Mouse (Mus musculus) spleen, postnatal 4 days (tissue): ENCODE data around the gene Nfatc3.

ENCODE experiments used
- DNase-seq, 2 experiments: peaks; one replicate each; pipeline ENCODE4 v3.0.0; 2022; ENCODE audit warnings: low spot score in 2 of 2

Gene Nfatc3

DNA sequence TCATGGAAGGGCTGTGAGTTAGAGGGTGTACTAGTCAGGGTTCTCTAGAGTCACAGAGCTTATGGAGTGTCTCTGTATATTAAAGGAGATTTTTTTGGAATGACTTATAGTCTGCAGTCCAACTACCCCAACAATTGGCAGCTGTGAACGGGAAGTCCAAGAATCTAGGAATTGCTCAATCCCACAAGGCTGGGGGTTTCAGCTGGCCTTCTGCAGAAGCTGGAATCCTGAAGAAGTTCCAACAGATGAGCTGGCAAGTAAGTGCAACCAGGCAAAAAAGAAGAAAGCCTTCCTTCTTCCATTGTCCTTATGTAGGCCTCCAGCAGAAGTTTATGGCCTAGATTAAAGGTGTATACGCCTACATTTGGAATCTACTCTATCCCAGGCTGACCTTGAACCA lies 86.7 kb downstream of the Nfatc3 start:
- DNase-seq: no peak

DNA sequence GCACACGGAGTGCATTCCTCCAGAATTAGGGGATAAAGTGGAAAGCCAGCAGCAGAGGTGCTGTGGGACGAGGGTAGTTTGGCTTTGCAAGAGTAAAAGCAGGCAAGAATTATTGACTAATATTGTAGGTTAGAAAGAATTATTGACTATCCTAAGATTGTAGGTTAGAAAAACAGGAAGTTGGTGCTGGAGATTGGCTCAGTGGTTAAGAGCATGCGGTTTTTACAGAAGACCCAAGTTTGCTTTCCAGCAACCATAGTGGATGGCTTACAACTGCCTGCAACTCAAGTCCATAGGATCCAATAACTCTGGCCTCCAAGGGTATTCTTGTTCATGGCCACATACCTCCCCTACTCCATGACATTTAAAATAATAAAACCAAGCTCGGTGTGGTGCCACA lies 87.4 kb downstream of the Nfatc3 start:
- DNase-seq: no peak

DNA sequence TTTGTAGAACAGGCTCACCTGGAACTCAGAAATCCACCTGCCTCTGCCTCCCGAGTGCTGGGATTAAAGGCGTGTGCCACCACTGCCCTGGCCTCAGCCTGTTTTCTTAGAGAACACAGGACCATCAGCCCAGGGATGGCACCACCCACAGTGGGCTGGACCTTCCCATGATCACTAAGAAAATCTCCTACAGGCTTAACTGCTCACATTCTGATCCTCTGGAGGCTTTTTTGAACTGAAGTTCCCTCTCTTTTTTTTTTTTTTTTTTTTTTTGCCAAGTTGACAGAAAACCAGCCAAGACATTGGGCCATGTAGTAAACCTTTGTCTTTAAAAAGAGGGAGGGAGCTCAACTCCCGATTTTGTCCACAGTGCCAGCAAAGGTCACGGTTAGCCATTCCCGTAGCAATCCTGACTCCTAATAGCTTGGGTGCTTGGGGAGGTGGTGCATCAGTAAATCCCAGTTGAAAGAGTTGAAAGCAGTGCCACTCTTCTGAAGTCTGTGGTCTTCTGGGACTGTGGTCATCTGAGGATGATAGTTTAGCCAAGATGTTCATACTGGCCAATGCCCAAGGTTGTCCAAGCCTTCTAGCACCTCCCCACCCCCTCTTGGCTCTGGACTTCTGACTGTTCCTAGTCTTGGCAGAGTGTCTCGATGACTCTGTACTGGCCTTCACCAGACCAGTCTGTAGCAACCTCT lies 89.4 kb downstream of the Nfatc3 start:
- DNase-seq: no peak

DNA sequence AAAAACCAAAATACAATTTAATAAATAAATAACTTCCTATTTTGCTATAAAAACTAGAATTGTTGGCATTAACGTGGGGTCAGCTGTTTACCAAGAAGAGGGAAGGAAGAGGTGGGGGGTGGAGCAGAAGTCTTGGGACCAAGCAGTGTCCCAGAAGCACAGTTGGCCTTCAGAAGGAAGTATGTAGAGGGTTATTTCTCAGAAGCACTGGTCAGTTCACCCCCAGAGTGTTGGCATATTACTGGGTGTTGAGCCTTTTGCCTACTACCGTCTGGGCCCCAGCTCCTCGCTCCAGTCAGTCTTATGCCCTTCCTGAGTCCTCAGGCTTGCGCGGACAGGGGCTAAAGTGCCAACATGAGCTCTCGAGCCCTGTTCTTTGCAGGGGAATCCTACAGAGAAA lies 90.4 kb downstream of the Nfatc3 start:
- DNase-seq: no peak

DNA sequence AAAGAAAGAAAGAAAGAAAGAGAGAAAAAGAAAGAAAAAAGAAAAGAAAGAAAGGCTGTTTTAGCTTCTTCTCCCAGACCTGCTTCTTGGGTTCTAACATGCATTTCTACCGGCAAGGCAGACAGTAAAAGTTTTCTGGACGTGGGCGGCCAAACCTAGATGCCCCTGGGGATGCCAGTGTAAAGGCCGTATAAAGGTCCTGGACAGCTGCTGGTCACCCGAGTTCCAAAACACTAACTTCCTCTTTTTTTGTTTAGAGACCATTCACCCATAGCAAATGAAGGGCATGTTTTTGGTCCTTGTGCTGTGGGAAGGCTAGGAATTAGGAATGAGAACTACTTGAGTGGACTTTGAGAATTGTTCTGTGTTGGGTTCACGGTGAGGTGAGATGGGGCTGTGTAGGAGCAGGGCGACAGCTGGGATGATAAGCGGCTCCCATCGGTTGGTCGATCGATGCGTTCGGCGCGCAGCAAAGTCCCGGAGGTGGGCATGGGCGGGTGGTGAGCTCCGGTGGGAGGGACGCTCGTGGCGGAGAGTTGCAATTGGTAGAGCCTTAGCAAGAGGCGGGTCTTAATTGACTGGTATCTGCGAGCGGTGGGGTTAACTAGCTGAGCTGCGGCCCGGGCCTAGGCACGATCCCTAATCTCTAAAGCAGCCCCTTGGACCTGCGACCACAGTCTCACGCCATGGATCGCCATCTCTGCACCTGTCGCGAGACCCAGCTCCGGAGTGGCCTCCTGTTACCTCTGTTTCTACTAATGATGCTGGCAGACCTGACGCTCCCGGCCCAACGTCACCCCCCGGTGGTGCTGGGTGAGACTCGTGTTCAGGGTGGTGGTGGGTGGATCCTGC lies 91.4 kb downstream of the Nfatc3 start, which contains the start of gene Pla2g15:
Gene Pla2g15 (plus strand): TSS at position 599 of the 852 bp plus-strand sequence.
- DNase-seq: peak; percentile 92 to 94

DNA sequence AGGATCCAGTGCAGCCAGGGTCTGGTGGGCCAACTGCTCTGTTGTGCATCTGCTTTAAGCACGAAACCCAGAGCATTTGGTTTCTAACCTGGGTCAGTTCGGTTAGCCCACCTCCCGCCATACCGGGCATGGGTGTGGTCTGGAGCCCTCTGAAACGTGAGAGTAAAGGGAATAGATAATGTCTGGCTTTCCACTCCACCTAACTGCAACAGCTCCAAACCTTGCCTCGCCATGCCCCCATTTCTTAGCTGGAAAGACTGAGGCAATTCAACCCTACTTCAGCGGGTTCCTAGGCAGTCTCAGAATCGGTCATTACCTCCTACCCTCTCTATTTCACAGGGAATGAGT lies 92.0 kb downstream of the Nfatc3 start:
- no peak for DNase-seq

DNA sequence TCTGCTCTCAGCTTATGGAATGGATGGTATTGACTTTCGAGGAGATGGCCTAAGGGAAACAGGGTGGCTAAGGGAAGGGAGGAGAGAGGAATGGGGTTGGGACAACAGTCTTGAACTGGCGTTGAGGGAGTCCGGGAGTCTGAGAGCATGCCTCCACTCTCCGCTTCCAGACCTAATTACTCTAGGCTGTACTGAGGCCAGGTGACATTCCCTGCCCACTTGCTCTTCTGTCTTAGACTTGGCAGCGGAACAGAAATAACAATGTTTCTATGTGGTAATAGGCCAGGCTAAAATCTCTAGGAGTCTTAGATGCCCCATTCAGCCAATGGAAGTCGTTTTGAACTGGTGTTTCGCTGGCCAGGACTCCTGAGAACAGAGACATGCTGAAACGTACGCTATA lies 92.4 kb downstream of the Nfatc3 start:
- DNase-seq: no peak

DNA sequence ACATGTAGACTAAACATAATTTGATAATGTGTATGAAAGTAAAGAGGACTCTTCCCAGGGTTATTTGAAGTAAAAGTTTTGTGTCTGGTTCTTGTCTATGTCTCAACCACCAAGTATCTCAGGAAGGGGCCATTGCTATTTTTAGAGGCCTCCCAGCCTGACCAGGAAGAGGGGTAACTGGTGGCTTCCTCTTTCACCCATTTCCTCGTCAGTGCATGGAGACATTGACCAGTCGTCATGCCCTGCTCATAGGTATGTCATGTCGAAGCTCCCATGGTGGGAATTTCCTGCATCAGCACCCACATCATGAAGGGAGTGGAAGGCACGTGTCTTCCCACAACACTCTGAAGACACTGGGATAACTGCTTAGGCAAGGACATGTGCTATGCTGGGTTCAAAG lies 94.2 kb downstream of the Nfatc3 start:
- no peak for DNase-seq

DNA sequence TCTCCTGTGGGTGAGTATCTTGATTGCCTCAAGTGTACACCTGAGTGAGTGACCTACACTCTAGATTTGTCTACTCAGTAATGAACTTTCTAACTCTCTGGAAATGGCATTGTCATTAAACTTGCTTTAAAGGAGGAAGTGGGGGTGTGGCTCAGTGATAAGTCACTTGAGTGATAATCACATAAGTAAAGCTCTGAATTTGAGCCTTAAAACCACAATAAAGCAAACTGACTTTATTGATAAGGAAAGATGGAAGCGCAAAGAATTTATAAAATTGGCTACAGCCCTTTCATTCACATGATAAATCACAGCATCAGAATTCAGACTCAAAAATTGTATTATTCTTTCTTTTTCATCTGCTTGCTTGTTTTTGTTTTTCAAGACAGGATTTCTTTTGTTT lies 98.8 kb downstream of the Nfatc3 start:
- no peak for DNase-seq

DNA sequence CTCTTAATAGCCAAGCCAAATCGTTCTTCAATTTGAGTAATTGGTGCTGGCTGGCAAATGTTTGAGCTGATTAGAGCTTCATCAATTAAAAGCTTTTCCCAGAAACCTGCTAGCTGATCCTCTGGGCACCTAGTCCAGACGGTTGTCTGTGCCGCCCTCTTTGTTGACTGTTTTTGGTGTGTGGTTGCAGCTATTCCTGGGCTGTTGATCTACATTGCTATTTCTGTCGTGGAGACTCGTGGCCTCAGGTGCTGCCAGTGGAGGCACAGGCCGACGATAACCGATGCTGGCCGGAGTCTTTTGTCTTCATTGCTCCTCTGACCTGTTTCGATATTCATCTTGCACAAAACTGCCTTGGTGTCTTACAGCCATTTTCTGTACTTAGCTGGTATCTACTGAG lies 99.7 kb downstream of the Nfatc3 start:
- no peak for DNase-seq

DNA sequence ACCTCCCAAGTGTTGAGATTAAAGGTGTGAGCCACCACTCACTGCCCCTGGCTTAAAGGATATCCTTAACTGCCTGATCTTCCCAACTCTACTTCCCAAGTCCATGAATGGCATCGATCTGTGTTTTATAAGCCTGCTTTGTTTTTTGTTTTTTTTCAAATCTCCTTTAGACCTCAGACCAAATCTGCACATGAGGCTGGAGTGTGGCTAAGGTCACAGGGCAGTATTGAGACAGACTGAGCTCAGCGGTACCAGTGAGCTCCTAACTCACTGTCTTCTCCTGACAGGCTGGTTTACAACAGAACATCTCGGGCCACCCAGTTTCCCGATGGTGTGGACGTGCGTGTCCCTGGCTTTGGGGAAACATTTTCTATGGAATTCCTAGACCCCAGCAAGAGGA lies 101.2 kb downstream of the Nfatc3 start:
- DNase-seq: no peak

DNA sequence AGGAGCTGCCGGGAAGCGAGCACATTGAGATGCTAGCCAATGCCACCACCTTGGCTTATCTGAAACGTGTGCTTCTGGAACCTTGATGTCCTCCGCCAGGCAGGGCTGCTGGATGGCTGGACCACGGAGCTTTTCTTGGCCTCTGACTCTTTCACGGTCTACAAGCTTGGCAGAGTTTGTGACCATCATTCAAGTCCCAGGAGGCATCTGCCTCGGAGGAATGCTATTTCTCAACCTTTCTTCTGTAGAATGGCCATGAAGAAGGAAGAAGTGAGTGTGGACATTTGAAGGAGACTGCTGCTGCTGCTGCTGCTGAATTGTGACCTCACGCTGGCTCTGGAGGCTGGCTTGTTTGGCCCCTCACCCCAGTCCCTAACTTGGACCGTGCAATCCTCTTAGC lies 104.6 kb downstream of the Nfatc3 start:
- DNase-seq: no peak

DNA sequence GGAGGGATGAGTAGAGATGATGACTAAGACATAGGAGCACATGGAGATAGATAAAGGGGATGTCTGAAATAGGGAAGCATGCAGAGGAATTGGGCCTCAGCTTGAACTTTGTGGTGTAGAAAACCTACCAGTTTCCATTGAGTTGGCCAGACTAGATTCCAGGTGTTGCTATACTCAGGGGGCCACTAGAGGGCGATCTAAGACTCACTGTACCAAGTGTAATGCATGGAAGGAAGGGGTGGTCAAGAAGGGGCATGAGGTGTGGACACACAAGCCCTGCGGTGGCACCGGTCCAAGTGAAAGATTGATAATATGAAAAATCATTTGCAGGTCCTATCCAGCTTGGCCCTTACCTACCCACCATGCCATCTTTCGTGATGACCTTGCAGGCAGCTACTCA lies 106.8 kb downstream of the Nfatc3 start:
- peak; percentile 67 to 88 for DNase-seq

DNA sequence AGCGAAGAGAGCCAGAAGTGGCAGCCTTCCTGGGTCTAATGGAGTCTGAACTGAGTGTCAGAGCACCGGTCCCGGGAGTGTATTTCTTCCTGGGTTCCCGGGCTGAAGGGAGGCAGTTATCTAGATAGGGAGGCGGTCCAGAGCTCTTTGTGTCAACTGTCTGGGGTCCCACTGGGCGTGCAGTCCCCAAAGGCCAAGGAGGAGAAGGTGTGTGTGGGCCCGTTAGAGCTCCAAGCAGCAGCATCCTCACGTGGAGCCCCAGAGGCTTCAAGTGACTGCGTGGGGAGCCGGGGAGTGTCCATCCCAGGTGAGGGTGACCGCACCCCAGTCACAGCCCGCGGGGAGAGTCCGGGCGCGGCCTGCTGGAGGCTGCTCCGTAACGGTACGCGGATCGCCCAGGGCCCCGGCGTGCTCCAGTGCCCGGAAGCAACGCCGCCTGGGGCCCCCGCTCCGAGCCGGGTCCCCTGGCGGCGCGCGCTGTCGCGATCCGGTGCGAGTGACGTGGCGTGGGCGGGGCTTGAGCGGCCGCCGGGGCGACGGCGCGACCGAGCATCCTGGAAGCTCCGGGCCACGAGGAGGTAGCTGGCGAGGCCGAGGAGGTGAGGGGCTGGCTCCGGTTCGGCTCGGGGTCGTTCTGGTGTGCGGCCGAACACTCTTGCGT lies 109.8 kb downstream of the Nfatc3 start, which contains the start of gene Slc7a6:
Gene Slc7a6 (plus strand): TSS at position 502 of the 661 bp plus-strand sequence.
- DNase-seq: peak; percentile 81 to 93

DNA sequence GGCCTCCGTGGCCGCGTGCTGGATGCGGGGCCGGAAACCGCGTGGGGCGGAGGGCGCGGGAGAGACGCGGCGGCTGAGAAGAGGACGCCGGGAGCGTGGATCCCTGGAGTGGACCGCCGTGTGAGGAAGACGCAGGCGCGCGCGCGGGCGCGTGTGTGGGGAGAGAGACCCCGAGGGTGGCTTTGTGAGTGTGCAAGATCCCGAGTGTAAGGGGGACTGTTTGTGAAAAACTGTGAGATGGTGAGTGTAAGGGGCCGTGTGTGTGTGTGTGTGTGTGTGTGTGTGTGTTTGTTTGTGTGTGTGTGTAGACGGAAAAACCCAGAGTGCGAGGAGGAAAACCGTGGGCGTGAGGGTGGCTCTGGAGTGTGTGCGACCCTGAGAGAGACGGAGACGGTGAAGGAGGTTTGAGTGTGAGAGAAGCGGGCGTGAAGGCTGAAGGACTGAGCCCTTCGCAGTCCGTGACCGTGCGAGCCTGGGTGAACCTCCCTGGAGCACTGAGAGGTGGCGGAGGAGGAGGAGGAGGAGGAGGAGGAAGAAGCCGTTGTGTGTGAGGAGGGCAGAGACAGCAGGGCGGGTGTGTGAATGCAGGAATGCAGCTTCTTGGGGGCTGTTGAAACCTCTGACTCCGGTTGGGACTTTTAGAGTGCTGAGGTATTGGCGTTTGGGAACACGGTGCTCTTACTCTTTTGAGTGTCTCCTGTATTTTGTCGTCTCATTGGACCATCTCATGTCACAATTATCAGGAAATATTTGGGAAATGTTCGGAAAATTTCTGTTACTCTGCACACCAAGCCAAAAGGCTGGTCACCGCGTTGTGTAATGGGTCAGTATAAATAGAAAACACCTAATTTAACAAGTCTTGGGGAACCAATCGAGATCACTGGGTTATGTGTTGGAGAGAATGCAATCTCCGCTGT lies 110.6 kb downstream of the Nfatc3 start:
- DNase-seq: peak; percentile 28 to 74

DNA sequence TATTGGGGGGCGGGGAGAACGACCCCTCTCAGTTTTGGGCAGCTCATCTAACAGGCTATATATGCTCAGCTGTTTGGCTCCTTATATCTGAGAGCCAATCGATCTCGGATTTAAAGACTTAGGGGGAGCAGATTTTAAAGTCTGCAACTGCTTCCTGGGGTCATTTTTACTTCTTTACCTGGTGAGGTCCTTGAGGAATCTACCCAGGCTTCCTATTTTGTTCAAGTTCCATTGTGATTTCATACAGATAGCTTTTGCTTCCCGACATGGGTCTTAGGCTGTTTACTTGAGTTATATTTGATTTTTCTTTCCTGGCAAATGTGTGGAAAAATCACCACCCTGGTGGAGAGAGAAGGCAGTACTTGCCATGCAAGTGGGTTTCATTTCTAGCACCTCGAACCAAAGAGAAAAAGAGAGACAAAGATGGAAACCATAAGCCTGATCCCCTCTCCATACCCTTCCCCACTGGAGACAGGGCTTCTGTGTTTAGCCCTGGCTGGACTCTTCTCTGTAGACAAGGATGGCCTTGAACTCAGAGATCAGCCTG lies 111.4 kb downstream of the Nfatc3 start:
- no peak for DNase-seq

DNA sequence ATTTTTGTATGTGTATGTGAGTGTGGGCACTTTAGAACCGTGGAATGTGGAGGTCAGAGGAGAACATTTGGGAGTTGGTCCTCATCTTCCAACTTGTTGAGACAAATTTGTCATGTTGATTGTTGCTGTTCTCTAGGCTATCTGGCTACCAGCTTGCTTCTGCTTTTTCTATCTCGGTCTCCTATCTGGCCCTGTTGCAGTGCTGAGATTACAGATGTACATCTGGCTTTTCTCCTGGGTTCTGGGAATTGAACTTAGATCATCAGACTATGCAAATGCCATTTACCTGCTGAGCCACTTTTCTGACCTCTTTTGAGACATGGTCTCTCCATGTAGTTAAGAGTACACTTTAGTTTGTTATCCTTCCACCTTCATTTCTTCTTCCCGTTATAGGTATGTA lies 114.9 kb downstream of the Nfatc3 start:
- no peak for DNase-seq

DNA sequence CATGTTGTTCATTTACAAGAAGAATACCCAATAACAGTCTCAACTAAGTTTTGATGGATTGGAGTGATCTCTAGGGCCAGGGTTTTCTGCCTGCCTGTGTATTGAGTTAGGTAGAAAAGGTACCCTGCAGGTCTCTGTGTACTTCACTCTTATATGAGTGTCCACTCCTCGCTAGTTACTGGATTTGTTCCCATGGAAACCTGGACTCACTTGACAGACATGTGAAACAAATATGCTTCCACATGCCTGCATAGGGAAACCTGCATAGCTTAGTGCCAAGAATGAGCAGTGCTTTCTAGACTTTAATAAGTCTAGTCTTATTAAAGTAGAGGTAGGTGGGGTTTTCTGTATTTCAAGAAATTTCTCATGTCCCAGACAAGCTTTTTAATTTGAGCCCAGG lies 118.3 kb downstream of the Nfatc3 start:
- DNase-seq: no peak

DNA sequence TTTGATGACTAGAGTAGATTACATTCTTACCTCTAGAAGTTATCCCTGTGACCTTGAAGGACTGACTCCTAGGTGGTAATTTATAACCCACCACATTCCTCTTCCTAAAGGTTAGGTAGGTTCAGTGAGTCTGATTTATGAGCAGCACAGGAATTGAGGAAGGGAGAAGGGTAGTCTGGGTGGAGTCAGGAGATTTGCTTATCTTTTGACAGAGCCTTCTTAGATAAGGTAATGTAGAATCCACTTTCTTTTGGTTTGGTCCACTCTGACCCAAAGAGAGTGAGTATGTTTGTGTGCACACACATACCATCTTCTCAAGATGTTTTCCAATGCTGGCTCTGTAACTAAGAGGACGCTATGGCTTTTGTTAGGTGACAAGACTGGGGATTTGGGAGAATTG lies 119.0 kb downstream of the Nfatc3 start:
- no peak for DNase-seq

DNA sequence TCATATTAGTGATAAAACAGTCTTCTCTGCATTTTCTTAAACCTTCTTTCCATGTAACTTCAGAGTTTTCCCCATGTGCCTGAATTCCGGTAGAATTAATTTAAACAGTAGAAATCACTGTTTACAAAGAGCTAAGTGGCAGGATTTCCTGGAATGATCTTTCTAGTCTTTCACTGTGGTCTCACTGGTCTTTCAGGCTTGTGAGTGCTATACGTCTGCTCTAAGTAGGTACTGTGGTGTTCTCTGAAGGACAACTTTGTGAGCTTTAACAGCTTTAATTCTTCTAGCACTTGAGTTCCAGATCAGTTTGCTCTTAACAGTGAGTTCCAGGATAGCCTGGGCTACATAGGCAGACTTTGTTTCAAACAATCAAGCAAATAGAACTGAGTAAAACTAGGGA lies 119.8 kb downstream of the Nfatc3 start:
- no peak for DNase-seq
